Mouse (Mus musculus) ovary, postnatal 36 days (tissue): ENCODE measurements around the gene Esf1.
"Not testable (repeated sequence)": the region's sequence is repeated elsewhere in the genome, so short reads cannot be mapped to it uniquely, and the experiment has no call there.

Experiments
- DNase-seq: peaks from one replicate; pipeline ENCODE4 v3.0.0; 2022; ENCODE audit warnings: low spot score, mixed read lengths

The Esf1 gene

DNA sequence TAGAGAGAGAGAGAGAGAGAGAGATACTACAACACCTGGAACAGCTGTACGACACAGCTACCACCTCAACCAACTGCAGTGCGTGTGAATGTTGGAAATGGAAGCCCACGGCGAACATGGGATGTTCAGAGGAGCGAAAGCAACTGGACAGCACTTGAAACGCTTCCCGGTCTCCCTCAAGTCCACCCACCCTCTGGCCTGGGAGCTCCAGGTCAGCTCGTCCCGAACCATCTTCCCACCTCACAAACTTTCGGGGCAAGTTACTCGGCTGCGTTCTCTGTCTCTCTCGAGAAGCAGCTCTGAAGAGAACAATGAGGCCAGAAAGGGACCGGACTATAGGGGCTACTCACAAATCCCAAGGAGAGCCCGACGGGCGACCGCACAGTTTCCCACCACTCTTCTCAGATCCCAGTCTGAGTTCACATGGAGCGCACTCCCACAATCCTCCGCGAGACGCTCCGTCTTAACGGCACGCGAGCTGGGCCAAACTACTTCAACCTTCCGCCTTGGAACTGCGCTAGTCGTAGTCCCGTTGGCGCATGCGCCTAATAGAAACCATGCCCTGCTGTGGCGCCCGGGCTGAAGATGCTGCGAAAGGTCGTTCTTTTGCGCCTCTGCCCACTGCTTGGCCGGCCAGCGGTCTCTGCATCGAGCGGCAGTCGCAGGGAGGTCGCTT lies at the start of gene Esf1, which contains the start of gene Ndufaf5:
Gene Esf1 (minus strand): TSS at position 438 of the 676 bp plus-strand sequence.
Gene Ndufaf5 (plus strand): TSS at position 523 of the 676 bp plus-strand sequence.
- peak; percentile 96 for DNase-seq

DNA sequence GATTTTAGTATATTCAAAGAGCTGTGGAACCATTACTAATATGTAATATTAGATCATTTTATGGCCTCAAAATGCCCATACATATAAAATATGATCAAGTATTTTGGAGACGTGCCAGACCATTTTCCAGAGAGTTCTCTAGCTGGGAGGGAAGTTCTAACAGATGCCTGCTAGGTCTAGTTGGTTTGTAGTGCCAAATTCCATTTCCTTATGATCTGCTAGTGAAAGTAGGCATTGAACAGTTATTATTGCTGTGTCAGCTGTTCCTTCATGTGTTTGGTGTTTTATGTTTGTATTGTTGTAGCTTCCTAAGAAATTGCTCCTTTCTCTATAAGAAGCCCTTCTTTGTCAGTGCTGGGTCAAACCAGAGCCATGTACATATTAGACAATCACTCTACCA lies 45.6 kb upstream of the Esf1 start:
- DNase-seq, result no peak

DNA sequence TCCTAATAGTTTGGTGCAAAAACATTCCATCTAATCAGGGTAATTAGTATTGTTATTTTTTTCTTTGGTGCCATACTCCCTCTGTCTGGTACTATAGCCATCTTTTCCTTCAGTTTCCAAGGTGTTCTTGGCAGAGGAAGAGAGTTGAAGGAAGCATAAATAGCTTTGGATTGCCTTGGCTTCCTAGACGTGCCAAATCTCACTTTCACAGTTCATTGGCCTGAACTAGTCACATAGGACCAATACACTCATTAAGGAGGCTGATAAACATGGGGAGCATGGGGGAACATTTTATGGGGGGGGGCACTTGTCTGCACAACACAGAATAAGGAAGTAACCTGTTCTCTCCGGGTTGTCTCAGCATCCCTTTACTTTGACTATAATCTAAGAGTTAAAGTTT lies 45.1 kb upstream of the Esf1 start:
- no peak for DNase-seq

DNA sequence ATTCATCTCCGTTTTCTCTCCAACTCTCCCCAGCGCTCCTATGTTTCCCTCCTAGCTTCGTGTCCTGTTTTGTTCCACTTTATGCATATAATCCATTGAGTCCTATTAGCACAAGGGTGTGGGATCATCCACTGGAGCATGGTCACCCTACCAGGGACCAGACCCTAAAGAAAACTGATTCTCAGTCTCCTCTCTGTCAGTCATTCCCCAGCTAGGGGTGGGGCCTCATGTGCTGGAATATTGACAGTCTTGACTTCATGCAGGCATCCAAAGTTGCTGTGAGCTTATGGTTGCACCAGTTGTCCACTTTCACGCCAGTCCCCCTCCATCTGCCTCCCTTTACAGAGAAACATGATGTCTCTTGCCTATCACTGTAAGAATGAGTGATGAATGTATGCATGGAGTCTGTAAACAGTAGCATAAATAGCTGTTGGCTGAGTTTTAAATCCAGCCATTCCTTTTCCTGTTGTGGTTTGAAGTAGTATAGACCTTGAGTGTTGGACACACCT lies 44.2 kb upstream of the Esf1 start:
- no peak for DNase-seq

DNA sequence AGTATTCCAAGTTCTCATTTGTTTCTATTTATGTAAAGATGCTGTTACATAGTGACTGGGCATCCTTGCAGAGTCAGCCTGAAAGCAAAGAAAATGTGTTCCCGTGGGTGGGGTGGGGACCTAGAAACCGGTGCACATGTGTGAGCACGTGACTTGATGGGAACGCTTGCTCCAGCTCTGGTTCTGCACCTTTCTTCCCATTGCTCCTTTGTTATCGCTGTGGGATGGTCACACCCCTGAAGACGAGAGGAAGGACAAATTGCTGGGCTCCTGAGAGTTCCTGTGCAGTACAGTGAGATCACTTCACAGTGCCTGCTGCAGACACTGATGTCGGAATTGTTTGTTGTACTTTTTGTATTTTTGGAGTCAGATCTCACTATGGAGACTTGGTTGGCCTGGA lies 33.4 kb upstream of the Esf1 start:
- DNase-seq, result no peak

DNA sequence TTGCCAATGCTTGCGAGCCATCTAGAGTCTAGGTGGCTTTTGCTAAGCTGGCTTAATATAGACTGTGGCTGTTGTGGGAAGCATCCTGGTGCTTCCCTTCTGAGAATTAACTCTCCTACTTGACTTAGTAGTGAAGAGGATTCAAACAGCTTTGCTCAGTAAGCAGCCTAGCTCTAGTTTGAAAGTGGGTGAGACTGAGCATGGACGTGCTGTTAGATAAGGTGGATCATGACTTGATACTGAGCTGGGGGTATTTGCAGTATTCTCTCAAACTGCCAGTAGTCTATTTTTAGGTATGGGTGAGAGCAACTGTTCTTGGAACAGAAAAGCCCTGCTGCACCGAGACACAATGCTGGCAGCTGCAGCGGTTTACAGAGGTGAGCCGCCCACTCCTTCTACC lies 32.2 kb upstream of the Esf1 start:
- DNase-seq, result no peak

DNA sequence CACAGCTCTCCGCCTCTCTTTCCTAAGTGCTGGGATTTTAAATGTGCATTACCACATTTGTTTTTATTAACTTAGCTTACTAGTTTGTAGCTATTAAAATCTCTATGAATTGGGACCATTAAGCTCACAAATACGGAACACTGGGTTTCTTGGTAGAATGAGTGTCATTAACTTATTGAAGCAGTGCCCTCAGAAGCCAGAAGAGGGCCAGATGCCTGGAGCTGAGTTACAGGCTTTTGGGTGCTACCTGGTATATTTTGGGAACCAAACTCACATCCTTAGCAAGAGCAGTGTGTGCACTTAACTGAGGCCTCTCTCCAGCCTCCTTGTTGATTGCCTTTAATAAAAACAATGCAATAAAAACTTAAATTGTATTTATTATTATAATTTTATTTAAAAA lies 30.3 kb upstream of the Esf1 start:
- DNase-seq, result no peak

DNA sequence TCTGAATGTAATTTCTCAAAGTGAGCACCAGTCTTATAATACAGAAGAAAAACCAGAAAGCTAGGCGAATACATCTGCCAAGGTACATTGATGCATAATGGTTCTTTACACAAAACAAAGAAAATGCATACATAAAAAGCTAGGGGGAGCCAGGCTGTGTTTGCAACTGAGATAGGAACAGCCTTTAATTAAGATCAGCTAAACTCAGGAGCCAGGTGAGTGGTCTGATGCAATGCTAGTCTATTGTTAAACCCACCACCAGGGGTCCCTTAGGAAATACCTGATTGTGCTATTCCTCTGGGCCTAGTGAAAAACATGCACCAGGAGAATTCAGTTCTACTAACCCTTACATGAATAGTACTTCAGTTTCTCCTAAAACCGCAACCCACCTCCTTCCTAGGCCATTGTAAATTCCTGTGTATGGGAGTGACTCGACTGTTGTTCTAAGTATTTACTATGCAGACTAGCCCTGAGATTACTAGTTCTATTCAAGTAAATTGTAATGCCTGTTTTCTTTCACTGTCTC lies 15.4 kb upstream of the Esf1 start:
- not testable (repeated sequence) for DNase-seq

DNA sequence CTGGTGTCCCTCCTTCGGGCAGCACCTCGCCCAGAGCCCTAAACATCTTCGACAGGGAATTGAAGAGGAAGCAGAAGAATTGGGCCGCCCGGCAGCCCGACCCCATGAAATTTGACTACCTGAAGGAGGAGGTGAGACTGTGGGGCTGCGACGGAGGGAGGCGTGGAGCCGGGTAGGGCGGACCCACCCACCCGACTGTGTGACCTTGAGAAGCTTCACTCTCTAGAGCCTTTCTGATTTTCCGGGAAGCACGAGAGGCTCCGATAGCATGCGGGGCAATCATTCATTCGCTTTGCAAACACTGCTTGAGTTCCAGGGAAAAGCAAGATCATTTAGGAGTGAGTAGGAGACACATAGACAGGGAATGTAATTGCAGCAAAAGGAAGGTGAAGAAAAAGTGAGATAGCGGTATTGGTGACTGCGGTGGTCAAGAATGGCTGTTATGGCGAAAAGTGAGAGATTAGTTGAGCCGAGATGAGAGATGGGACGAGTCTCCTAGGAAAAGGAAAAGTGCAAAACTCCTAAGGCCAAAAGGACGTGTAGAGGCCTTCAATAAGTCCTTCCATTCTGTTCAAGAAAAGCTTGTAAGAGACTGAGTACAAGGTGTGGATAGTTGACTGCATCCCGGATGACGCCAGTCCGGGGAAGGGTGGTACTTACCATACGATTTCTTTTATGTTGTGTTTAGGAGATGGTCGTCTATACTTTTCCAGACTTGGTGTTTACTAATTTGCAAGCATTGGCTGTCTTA lies 614 bp upstream of the Esf1 start:
- DNase-seq, result no peak

DNA sequence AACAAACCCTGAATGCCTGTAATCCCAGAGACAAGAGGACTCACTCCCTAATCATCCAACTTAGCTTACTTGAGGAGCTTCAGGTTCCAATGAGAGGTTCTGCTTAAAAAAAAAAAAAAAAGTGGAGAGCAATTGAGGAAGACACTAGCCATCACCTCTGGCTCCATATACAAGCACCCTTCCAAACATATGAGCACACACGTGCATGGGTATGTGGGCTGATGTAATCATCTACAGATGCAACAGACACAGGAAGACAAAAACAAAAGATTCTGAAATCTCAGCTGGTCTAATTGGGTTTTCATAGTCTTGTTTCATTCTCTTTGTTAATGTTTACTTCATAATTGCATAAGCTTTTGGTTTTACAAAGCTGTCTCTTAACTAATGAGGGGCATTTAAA lies 1.3 kb downstream of the Esf1 start:
- DNase-seq, result no peak

DNA sequence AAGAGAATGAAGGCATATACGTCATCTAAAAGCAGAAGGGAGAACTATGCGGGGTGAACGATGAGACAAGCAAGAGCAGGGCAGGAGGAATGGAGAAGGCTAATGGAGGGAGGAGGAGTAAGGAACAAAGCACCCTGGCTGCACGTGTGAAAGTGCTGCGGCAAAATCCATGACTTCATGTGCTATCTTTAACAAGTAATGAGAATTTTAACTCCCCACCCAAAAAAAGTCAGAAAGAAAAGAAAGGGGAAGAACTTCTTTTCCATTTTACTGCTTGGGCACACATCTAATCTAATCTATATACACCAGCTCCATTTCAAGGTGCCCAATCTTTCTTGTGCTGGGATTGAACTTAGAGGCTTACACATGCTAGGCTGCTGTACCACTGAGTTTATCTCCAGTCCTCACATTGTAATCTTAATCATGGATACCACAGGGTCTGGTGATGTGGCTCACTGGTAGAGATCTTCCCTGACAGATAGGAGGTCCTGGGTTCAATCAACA lies 7.0 kb downstream of the Esf1 start:
- no peak for DNase-seq

DNA sequence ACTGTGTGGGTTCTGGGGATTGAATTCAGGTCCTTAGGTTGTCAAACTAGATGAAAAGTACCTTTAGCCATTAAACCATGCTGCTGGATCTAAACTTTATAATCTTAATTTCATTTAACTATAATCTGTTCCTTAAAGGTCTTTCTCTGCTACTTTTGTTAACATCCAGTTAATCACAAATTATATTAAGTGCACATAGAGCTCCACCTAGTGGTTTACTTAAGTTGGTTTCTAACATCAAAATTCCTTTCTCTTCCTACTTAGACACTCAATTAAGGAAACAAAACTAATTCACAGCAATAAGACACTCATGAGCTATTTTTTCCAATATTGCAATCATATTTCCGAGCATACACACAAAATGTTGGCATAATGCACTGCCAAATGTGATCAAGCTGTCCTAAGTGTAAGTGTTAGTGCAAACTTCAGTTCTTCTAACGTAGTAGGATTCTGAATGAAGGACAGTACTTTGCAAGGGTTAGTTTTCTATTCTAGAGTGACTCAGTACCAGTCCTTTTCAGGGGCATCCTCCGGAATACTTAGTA lies 11.1 kb downstream of the Esf1 start:
- no peak for DNase-seq

DNA sequence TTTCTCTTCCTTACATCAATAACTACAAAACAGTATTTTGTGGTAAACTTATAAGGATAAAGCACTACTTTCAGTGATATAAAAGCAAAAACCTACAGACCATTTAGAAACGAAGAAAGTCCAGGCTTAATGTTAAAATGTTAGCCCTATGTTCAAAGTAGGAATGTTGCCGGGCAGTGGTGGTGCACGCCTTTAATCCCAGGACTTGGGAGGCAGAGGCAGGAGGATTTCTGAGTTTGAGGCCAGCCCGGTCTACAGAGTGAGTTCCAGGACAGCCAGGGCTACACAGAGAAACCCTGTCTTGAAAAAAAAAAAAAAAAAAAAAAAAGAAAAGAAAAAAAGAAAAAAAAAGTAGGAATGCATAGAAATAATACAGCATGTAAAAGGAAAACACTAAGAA lies 18.6 kb downstream of the Esf1 start, which contains the start of gene Gm17374:
Gene Gm17374 (plus strand): TSS at position 301 of the 400 bp plus-strand sequence.
- DNase-seq, result not testable (repeated sequence)

DNA sequence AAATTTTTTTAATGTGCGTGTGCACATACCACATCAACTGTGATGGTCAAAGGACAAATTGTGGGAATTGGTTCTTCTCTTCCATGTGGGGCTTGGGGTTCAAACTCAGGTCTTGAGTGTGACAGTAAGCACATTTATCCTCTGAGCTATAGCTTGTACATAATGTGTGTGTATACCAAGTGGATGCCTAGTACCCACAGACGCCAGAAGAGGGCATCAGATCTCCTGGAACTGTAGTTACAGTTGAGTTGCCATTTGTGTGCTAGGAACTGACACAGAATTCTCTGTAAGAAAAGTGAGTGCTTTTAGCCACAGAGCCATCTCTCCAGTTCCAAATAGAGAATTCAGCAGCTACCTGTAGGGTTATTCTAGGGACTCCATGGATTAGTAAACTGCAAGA lies 44.8 kb downstream of the Esf1 start:
- no peak for DNase-seq

DNA sequence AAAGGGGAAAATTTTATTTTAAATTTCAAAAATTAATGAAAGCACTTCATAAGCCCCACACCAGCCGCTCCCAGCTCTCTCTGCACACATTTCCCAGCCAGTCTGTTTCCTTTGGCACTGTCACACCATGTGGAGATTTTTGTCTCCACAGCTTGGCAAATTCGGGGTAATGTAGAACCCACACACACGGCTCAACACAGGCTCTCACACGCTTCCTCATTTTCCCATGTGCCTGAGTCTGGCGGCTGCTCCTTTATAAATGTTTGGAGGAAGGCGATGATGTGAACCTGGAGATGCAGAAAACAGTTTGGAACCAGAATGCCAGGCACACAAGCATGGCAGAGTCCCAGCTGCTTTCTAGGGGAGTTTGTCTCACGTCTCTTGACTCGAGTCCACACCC lies 56.5 kb downstream of the Esf1 start:
- no peak for DNase-seq

DNA sequence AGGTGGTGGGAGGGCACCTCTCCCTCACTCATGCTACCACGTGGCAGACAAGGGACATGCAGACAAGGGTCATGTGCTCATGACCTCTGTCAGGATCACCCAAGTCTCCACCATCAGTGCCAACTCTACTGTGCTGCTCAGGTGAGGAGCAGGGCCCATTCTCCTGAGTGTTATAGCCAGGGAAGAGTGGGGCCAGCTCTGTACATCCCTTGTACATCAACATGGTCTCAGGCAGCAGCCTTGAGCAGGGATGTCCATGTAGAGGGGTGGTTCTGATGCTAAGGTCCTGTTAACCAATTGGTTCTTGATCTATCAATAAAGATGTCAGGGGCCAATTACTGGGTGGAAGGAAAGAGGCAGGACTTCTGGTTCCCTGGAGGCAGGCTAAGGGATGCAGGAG lies 61.4 kb downstream of the Esf1 start:
- no peak for DNase-seq

DNA sequence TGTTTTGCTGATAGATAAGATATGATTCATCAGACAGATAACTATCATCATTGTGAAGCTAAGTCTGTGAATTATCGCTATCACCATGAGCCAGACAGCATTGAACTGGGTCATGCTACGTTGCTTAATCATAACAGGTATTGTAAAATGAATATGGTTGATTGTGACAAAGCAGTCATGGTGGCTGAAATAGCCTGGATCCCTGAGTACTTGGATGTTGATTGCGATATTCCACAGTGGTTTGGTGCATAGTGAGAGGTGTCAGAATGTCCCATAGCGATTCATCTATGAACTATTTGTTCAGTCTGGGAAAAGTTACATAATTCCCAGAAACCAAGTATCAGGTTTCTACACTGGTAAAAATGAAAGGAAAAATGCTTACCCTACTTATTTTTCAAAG lies 62.7 kb downstream of the Esf1 start:
- no peak for DNase-seq

DNA sequence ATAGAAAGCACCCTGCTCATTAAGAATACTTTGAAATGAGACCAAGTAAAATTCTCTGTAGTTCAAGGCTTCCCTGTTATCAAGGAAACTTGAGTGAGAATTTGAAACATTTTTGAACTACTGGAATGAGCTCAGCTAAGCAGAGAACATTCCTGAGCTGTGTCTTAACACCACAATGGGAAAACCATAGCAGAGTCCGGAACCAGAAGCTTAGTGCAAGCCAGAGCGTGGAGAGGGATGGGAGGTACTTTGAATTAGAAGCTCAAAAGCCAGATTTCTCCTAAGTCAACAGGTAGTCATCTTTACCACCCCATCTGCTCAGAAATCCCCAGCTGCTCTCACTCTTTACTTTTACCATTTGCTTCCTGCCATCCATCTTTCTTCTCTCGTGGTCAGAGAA lies 65.4 kb downstream of the Esf1 start:
- DNase-seq, result no peak

DNA sequence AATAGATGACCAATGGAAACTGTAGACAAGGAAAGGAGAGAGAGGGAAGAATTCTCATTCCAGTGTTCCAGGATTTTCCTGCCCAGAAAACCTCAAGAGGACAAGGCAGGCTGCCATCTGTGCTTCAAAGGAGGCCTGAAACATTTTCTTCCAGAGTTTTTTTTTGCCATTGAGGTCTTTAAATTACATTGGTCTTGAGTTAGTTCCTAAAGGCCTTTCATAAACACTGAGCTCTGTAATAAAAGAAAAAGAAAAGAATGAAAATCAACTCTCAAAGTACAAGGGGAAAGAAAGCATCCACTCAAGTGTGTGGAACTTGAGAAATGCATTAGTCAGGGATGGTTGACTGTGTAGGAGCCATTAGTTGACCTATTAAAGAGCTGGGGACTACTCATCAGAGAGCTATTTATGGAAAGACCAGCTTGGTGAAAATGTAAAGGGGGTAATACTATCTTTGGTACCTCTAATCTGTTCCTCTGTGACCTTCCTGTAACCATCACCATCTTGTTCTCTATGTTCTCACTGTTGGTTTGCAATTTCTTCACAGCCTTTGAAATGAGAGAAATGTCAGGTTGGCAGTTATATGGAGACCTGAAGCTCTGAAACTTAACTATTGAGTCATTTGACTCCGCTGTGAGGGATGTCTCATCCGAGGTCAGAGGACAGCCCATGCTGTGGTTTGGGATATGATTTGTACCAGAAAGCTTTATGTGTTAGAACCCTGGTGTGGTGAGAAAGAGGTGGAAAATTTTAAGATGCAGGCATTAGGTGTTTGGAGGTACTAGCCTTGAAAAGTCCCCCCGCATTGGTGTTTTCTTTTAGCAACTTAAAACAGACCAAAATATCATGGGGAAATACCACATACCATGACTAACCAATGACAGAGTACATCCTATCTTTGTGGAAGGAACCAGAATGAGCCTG lies 69.6 kb downstream of the Esf1 start:
- DNase-seq, result no peak

DNA sequence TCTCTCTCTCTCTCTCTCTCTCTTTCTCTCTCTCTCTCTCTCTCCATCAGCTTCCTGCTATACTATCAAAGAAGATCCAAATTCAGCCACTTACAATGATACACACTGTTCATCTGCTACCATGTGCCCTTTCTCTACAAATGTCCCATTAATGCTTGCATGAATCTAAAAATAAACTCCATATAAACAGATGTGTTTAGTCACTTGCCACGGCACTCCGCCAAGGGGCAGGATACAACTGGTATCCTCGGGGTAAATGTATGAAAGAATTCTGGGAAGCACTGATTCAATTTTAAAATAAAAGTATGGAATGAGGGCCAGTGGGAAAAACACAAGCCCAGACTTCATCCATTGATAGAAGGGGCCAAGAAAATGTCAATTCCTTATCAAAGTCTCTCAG lies 70.4 kb downstream of the Esf1 start:
- DNase-seq, result no peak

DNA sequence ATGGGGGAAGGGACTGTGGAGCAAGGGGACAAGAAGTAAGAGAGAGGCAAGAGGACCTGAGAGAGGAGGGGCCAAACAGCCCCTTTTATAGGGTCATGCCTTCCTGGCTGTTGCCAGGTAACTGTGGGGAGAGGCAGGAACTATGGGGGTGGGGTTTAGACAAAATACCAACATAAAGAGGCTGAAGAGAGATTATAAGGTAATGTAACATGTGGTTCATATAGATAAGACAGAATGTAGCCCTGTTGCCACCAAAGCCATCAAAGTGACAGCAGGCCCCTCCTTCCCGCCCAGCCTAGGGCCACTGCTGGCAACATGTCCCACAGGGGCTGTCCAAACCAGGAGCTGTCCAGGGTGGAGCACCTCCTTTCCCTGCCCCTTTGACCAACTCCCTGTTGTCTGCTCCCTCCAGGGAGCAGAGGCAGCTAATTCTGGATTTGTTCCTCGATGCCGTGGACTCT lies 73.2 kb downstream of the Esf1 start:
- DNase-seq, result no peak
